Mouse (Mus musculus) kidney, adult 2 months (tissue): ENCODE results near the gene Zfp740.

ENCODE experiments used
- CTCF ChIP-seq: fragments of 200-500 bp; conservative IDR thresholded peaks from 2 replicates; pipeline ENCODE4 v1.5.1; 2011; ENCODE audit warnings: low read depth, mild to moderate bottlenecking, control low read depth, low read length, moderate library complexity, mixed read lengths; ENCODE audit not compliant: insufficient read depth, insufficient read length
- POLR2A ChIP-seq: fragments of 200-500 bp; IDR thresholded peaks from one replicate; pipeline ENCODE4 v1.6.1; 2011; ENCODE audit warnings: low read depth, low read length, control low read depth

DNA sequence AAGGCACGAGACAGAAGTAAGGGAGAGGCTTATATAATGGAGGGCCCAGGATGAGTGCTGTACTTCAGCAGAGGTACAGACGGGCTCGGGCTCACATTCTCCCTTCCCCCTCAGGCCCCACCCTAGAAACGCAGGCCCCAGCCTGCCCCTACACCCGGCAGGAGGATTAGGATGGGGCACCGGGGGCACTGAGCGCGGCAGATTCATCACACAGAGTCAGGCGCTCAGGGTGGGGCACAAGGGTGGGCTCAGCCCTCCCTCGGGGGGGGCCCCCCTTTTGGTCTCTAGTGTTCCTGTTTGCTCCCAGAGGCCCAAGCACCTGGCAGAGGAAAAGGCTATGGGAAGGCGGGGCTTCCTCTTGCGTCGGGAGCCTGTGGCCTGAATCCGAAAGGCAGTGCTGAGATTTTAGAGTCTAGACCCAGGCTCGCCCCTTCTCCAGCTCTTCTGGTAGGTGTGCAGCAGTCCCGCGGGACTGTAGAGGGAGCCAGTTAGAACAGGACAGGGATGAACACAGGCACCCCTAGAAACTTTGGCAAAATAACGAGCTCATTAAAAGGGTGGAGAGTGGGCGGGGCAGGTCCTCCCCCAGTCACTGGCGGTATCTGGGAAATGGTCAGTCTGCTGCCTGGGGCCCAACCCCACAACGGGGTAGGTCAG, 32.5 kb downstream of the Zfp740 start:
- TF ChIP-seq CTCF (no peak), POLR2A (no peak)
